Mouse (Mus musculus) midbrain, embryonic 13.5 days (tissue): ENCODE data around the gene Srp14. TPM values are rescaled to one million over a fixed set of nuclear protein-coding genes. Genes with fewer than 3 reads are reported as not detected.

Experiments
- ATAC-seq: fragments of 200-750 bp; cut with Nextera tagmentation; 2 replicates; pipeline ENCODE4 v1.8.0; 2017; ENCODE audit warnings: mild to moderate bottlenecking, moderate TSS enrichment, moderate library complexity
- H3K27ac ChIP-seq: fragments of 300-500 bp; sonication (generic); 2 replicates; pipeline ENCODE4 v1.5.1; 2015; ENCODE audit warnings: inconsistent platforms, mild to moderate bottlenecking, moderate library complexity
- H3K27me3 ChIP-seq: fragments of 300-500 bp; sonication (generic); 2 replicates; pipeline ENCODE4 v1.6.1; 2015; ENCODE audit warnings: mild to moderate bottlenecking, inconsistent platforms
- H3K36me3 ChIP-seq: fragments of 300-500 bp; sonication (generic); 2 replicates; pipeline ENCODE4 v1.6.1; 2015; ENCODE audit warnings: mild to moderate bottlenecking, inconsistent platforms
- H3K4me1 ChIP-seq: fragments of 300-500 bp; sonication (generic); replicated peaks from 2 replicates; pipeline ENCODE4 v1.6.1; 2015; ENCODE audit warnings: inconsistent platforms
- H3K4me2 ChIP-seq: fragments of 300-500 bp; sonication (generic); replicated peaks from 2 replicates; pipeline ENCODE4 v1.6.1; 2015; ENCODE audit warnings: moderate library complexity, mild to moderate bottlenecking, inconsistent platforms
- H3K4me3 ChIP-seq: fragments of 300-500 bp; sonication (generic); replicated peaks from 2 replicates; pipeline ENCODE4 v1.5.1; 2015; ENCODE audit warnings: mild to moderate bottlenecking, inconsistent platforms
- H3K9ac ChIP-seq: fragments of 300-500 bp; sonication (generic); replicated peaks from 2 replicates; pipeline ENCODE4 v1.6.1; 2015; ENCODE audit warnings: mild to moderate bottlenecking, inconsistent platforms
- H3K9me3 ChIP-seq: fragments of 300-500 bp; sonication (generic); 2 replicates; pipeline ENCODE4 v1.6.1; 2016; ENCODE audit warnings: mild to moderate bottlenecking, inconsistent platforms
- WGBS: fragments of 180-500 bp; shearing (Covaris S2); methylation state at CpG from one replicate; pipeline ENCODE4 v1.1.7; 2015; 5-methylcytosine and 5-hydroxymethylcytosine counted together
- polyA plus RNA-seq: library from polyadenylated mRNA; unstranded; fragments of >200 nt; fragmentation: Nextera tagmentation; extraction: Ambion mirVana; gene quantifications from 2 replicates; pipeline ENCODE4 v1.2.1, GENCODE M21; 2015

Srp14 gene
- polyA plus RNA-seq, 1 experiment from 2014 or later, result 358 TPM

- ATAC-seq, result no peak
- Histone ChIP-seq H3K9me3 (no peaks in the 10 kb centered on the region), H3K4me3 (no peak overlapping the region), H3K4me1 (peaks cover 20% of the 10 kb centered on the region), H3K9ac (no peak overlapping the region), H3K36me3 (no peaks in the 10 kb centered on the region), H3K27ac (no peak overlapping the region), H3K4me2 (no peak overlapping the region), H3K27me3 (peaks cover 4% of the 10 kb centered on the region; the same call in 1 of the 2 replicates)
- WGBS, result 93% methylated on average over 7 of the region's 7 CpGs
These were observed 27.6 kb upstream of the Srp14 start for GRCm38 (mm10) chr2:118507126-118507525.

DNA sequence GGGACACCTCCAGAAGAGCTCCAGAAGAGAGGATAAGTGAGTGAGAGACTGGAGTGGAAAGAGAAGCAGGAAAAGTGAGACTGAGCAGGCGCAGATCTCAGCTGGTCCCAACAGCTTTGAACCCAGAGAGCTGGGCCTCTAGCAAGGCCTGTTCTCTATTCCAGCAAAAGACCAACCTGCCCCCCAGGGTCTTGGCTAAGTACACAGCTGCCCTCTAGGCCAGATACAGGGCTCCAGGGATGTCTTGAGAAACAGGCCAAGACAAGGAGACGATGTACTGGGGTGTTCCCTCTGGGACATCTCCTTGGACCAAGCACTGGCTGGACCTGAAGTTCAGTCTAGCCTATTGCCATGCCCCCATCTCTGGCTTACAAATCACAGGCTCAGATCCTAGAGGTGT is 20.7 kb upstream of the Srp14 start:
- H3K4me3 ChIP-seq, result no peak overlapping the region
- no peak for ATAC-seq
- H3K9me3 ChIP-seq, result no peaks in the 10 kb centered on the region
- no peaks in the 10 kb centered on the region for H3K36me3 ChIP-seq
- 0 out of 2 replicates have a peak, but pooled peaks cover 3% of the 10 kb centered on the region for H3K27me3 ChIP-seq
- H3K27ac ChIP-seq, result no peak overlapping the region
- H3K9ac ChIP-seq, result no peak overlapping the region
- H3K4me1 ChIP-seq, result peaks cover 12% of the 10 kb centered on the region
- no peak overlapping the region for H3K4me2 ChIP-seq
- 96% methylated on average over 2 of the region's 2 CpGs for WGBS

GRCm38 (mm10) chr2:118499135-118499961 is 19.8 kb upstream of the Srp14 start:
- Histone ChIP-seq H3K27ac (no peak overlapping the region), H3K4me3 (no peak overlapping the region), H3K9me3 (no peaks in the 10 kb centered on the region), H3K4me2 (no peak overlapping the region), H3K4me1 (peaks cover 12% of the 10 kb centered on the region), H3K36me3 (no peaks in the 10 kb centered on the region), H3K9ac (no peak overlapping the region), H3K27me3 (0 out of 2 replicates have a peak, but pooled peaks cover 3% of the 10 kb centered on the region)
- 0 out of 2 replicates have a peak, but pooled peaks have one; percentile 20 for ATAC-seq
- 39% methylated on average over 20 of the region's 20 CpGs for WGBS

DNA sequence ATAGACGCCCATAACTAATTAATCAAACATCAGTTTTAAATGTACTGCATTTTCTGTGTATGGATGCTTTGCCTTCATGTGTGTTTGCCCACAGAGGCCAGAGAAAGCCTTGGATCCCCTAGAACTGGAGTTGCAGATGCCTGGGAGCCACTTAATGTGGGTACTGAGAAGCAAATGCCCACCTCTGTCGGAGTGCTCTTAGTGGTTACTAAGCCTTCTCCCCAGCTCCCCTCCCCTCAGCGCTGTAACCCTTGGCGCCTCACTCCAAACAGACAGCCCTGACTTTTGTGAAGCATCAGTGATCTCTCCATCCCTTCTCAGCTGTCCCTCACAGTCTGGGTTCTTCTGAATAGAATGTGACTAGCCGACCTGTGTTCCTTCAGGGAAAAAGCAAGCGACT is 19.0 kb upstream of the Srp14 start:
- 79% methylated on average over 6 of the region's 6 CpGs for WGBS
- Histone ChIP-seq H3K27ac (no peak overlapping the region), H3K9ac (no peak overlapping the region), H3K27me3 (0 out of 2 replicates have a peak, but pooled peaks cover 3% of the 10 kb centered on the region), H3K4me2 (no peak overlapping the region), H3K36me3 (no peaks in the 10 kb centered on the region), H3K4me1 (peaks cover 12% of the 10 kb centered on the region), H3K9me3 (no peaks in the 10 kb centered on the region), H3K4me3 (no peak overlapping the region)
- ATAC-seq, result no peak

- 74% methylated on average over 5 of the region's 5 CpGs for WGBS
- Histone ChIP-seq H3K4me3 (no peak overlapping the region), H3K9me3 (no peaks in the 10 kb centered on the region), H3K4me2 (no peak overlapping the region), H3K27me3 (0 out of 2 replicates have a peak, but pooled peaks cover 3% of the 10 kb centered on the region), H3K9ac (no peak overlapping the region), H3K36me3 (no peaks in the 10 kb centered on the region), H3K27ac (no peak overlapping the region), H3K4me1 (peaks cover 12% of the 10 kb centered on the region)
- no peak for ATAC-seq
These were observed 18.4 kb upstream of the Srp14 start for GRCm38 (mm10) chr2:118497890-118498289.

GRCm38 (mm10) chr2:118495024-118495423 is 15.5 kb upstream of the Srp14 start:
- Histone ChIP-seq H3K4me1 (peaks cover 18% of the 10 kb centered on the region), H3K27me3 (0 out of 2 replicates have a peak, but pooled peaks cover 3% of the 10 kb centered on the region), H3K4me2 (no peak overlapping the region), H3K9me3 (no peaks in the 10 kb centered on the region), H3K36me3 (no peaks in the 10 kb centered on the region), H3K4me3 (no peak overlapping the region), H3K9ac (no peak overlapping the region), H3K27ac (no peak overlapping the region)
- no peak for ATAC-seq
- 79% methylated on average over 9 of the region's 9 CpGs for WGBS

- H3K4me2 ChIP-seq, result no peak overlapping the region
- H3K36me3 ChIP-seq, result no peaks in the 10 kb centered on the region
- no peak overlapping the region for H3K9ac ChIP-seq
- no peaks in the 10 kb centered on the region for H3K9me3 ChIP-seq
- WGBS, result 82% methylated on average over 4 of the region's 4 CpGs
- no peak overlapping the region for H3K27ac ChIP-seq
- peaks cover 7% of the 10 kb centered on the region; the same call in 1 of the 2 replicates for H3K4me1 ChIP-seq
- no peak overlapping the region for H3K4me3 ChIP-seq
- no peak for ATAC-seq
- H3K27me3 ChIP-seq, result no peaks in the 10 kb centered on the region
These were observed 12.4 kb upstream of the Srp14 start for GRCm38 (mm10) chr2:118491741-118492395.

DNA sequence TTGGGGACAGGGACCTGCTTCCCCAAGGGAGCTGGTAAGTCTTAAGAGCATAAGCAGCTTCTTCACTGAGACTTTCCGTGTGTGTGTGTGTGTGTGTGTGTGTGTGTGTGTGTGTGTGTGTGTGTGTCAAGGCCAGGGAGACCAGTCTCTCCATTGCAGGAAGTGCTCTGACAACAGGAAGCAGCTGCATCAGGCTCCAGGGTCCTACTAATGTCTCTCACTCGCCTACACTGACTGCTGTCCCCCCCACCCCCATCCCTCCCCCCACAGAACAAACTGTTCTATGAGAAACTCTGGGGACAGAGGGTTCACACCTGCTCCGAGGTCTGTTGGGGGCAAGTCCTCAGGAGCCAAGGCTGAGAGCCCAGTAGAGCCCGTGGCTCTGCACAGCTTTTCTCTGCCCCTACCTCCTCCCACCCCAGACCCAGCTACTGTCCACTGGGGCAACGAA is 11.8 kb upstream of the Srp14 start:
- no peaks in the 10 kb centered on the region for H3K36me3 ChIP-seq
- no peak overlapping the region for H3K4me3 ChIP-seq
- H3K27ac ChIP-seq, result no peak overlapping the region
- H3K9ac ChIP-seq, result no peak overlapping the region
- no peak overlapping the region for H3K4me2 ChIP-seq
- WGBS, result 52% methylated on average over 5 of the region's 5 CpGs
- H3K4me1 ChIP-seq, result peaks cover 7% of the 10 kb centered on the region; the same call in 1 of the 2 replicates
- no peaks in the 10 kb centered on the region for H3K27me3 ChIP-seq
- no peak for ATAC-seq
- no peaks in the 10 kb centered on the region for H3K9me3 ChIP-seq

DNA sequence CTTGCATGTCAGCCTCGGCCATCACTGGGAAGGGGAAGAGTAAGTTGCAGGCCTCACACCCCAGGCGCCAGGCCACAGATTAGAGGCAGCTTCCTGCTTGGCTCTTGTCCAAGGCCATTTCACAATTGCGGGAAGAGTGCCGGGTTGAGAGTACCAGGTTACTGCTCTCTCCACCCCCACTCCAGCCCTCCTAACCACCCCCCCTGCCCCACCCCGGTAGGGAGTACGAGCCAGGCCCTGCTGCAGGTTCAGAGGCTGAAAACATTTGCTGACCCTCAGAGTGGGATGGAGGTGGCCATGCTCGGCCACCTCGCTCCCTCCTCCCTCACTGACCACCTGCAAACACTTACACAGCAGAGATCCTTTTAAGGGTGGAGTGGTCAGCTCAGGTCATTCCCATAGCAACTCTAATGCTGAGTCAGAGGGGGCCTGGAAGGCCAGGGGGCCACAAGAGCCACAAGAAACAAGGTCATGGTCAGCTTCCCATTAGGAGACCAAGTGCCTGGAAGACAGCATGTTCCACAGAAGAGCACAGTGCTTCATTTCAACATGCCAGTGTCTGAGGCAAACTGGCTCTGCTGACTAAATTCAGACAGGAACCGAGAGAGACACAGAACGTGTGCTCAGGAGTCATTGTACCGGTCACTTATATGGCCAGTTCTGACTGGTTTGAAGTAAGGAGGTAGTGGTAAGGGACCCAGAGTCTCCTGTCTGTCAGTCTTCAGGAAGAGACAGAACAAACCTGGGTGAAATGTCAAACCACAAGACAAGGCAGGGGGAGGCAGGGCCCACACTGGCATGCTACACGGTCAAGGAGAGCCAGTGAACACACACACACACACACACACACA is 11.0 kb upstream of the Srp14 start:
- Histone ChIP-seq H3K27ac (no peak overlapping the region; the same call in 1 of the 2 replicates), H3K4me2 (no peak overlapping the region), H3K36me3 (no peaks in the 10 kb centered on the region), H3K27me3 (no peaks in the 10 kb centered on the region), H3K9me3 (no peaks in the 10 kb centered on the region), H3K4me1 (peaks cover 7% of the 10 kb centered on the region; the same call in 1 of the 2 replicates), H3K9ac (0 out of 2 replicates have a peak overlapping the region, but pooled peaks have one; percentile 14), H3K4me3 (no peak overlapping the region)
- WGBS, result 48% methylated on average over 12 of the region's 12 CpGs
- ATAC-seq, result no peak

DNA sequence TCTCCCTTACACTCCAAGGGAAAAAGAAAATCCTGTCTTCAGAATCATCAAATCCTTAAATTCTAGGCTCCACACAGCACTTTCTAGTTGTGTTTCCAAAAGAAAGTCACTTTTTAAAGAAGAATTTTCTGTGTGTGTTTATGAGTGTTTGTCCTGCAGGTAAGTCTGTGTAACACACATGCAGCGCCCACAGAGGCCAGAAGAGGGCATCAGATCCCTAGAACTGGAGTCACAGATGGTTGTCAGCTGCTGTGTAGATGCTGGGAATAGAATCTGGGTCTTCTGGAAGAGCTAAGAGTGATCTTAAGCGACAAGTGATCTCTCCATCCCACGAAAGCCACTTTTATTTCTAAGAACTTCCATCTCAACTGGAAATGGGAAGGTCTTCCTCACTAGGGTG is 8.3 kb upstream of the Srp14 start:
- no peaks in the 10 kb centered on the region for H3K9me3 ChIP-seq
- no peak overlapping the region for H3K4me2 ChIP-seq
- WGBS, result 68% methylated on average over 3 of the region's 3 CpGs
- H3K27me3 ChIP-seq, result no peaks in the 10 kb centered on the region
- ATAC-seq, result no peak
- no peak overlapping the region for H3K9ac ChIP-seq
- no peaks in the 10 kb centered on the region for H3K36me3 ChIP-seq
- H3K4me3 ChIP-seq, result no peak overlapping the region
- H3K4me1 ChIP-seq, result peaks cover 7% of the 10 kb centered on the region; the same call in 1 of the 2 replicates
- no peak overlapping the region for H3K27ac ChIP-seq

GRCm38 (mm10) chr2:118486933-118487332 is 7.4 kb upstream of the Srp14 start:
- H3K4me3 ChIP-seq, result no peak overlapping the region
- H3K36me3 ChIP-seq, result no peaks in the 10 kb centered on the region
- 17% methylated on average over 12 of the region's 12 CpGs for WGBS
- H3K4me1 ChIP-seq, result peaks cover 7% of the 10 kb centered on the region; the same call in 1 of the 2 replicates
- H3K27ac ChIP-seq, result no peak overlapping the region
- no peak overlapping the region for H3K9ac ChIP-seq
- H3K9me3 ChIP-seq, result no peaks in the 10 kb centered on the region
- H3K27me3 ChIP-seq, result no peaks in the 10 kb centered on the region
- ATAC-seq, result peak; percentile 49
- H3K4me2 ChIP-seq, result no peak overlapping the region
